Mouse (Mus musculus): ENCODE data around the gene Gstt3. TPM values are rescaled to one million over a fixed set of nuclear protein-coding genes. Genes with fewer than 3 reads are reported as not detected.

The Gstt3 gene
- polyA plus RNA-seq, 1 experiment from 2014 or later, result 34.2 TPM

DNA sequence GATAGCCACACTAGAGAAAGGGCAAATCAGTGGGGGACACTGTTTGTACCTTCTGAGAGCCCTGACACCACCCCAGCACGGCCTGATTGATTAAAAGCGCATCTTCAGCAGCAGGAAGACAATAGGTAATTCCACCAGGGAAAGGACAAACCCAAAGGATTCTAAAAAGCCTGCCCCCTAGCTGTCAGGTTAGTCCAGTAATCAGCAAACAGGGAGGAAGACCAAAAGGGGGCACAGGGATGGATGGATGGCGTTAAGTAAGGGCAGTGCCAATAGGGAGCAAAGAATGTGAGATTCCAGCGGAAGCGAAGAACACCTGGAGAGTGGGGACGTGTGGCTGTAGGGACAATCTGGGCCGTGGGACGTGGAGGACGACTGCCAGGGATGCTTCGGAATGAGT is 37.4 kb upstream of the Gstt3 start:
- Histone ChIP-seq H3K4me2 (ENCODE audit: low read depth, low read length) (no peak overlapping the region), H3K9me3 (ENCODE audit: control insufficient read depth, low read length) (no peaks in the 10 kb centered on the region), H3K27me3 (ENCODE audit: control insufficient read depth, insufficient read depth, low read depth, low read length) (no peaks in the 10 kb centered on the region), H3K27ac (ENCODE audit: low read length) (no peak overlapping the region), H3K9ac (ENCODE audit: low read length) (no peak overlapping the region), H3K36me3 (ENCODE audit: control insufficient read depth, insufficient read depth, low read length) (no peaks in the 10 kb centered on the region), H3K4me3 (ENCODE audit: low read length) (no peak overlapping the region), H3K4me1 (replicated peaks; ENCODE audit: control insufficient read depth, insufficient read depth, low read length) (no peaks in the 10 kb centered on the region)
- no peak for ATAC-seq (ENCODE audit: low read depth)
- 54% methylated on average over 10 of the region's 10 CpGs for WGBS

DNA sequence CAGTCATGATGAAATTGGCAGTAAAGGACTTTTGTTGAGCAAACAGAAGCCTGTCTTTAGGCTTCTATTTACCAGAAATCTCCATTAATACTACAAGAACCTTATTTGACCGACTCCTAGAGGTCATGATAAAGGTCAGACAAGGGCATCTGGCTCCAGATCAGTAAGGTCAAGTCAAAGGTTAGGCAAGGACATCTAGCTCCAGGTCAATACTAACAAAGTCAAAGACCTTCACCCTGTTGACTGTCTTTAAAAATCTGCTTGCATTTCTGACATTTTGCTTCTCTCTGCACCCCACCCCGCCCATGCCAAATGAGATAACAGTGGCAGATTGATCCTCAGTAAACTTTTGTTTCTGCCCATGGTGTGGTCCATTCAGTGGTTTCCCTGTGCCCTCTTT is 23.0 kb upstream of the Gstt3 start:
- H3K4me1 ChIP-seq (replicated peaks; ENCODE audit: control insufficient read depth, insufficient read depth, low read length), result no peaks in the 10 kb centered on the region
- H3K9me3 ChIP-seq (ENCODE audit: control insufficient read depth, low read length), result no peaks in the 10 kb centered on the region
- WGBS, result 59% methylated on average over 2 of the region's 2 CpGs
- no peak overlapping the region for H3K9ac ChIP-seq (ENCODE audit: low read length)
- H3K27me3 ChIP-seq (ENCODE audit: control insufficient read depth, insufficient read depth, low read depth, low read length), result no peaks in the 10 kb centered on the region; the same call in 1 of the 2 replicates
- no peak overlapping the region for H3K4me2 ChIP-seq (ENCODE audit: low read depth, low read length)
- H3K36me3 ChIP-seq (ENCODE audit: control insufficient read depth, insufficient read depth, low read length), result no peaks in the 10 kb centered on the region
- ATAC-seq (ENCODE audit: low read depth), result no peak
- no peak overlapping the region for H3K4me3 ChIP-seq (ENCODE audit: low read length)
- no peak overlapping the region for H3K27ac ChIP-seq (ENCODE audit: low read length)

DNA sequence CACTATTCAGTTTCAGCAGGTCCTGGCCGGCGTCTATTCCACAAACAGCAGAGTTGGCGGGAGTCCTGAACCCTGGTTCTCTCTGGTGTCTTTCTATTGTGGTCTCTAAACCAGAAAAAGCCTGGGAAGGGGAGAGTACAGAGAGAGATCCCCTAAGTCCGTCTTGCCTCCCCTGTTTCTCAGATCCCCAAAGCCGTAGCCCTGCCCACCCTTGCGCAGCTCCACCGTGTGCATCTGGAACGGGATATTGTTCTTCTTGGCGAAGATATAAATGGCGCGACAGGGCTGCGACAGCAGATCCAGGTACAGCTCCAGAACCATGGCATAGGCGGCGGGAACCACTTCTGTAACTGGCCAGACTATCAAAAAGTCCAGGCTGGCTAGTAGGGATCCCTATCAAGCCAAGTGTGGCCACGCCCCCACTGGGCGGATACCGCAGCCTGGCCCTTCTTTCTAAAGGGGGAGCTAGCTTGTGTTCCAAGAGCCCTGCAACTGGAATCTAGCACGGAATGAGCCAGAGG is 17.0 kb upstream of the Gstt3 start, which contains the start of gene Gstt1:
Gene Gstt1, minus strand, starts transcription at position 409 of the 521 bp plus-strand sequence.
- WGBS, result 3% methylated on average over 18 of the region's 18 CpGs
- Histone ChIP-seq H3K27me3 (ENCODE audit: control insufficient read depth, insufficient read depth, low read depth, low read length) (no peaks in the 10 kb centered on the region; the same call in 1 of the 2 replicates), H3K4me2 (ENCODE audit: low read depth, low read length) (peak within 1 kb of the TSS; percentile 96), H3K9me3 (ENCODE audit: control insufficient read depth, low read length) (no peaks in the 10 kb centered on the region), H3K4me3 (ENCODE audit: low read length) (peak within 1 kb of the TSS; percentile 61), H3K4me1 (replicated peaks; ENCODE audit: control insufficient read depth, insufficient read depth, low read length) (peaks cover 22% of the 10 kb centered on the region), H3K36me3 (ENCODE audit: control insufficient read depth, insufficient read depth, low read length) (no peaks in the 10 kb centered on the region), H3K27ac (ENCODE audit: low read length) (peak within 1 kb of the TSS; percentile 49), H3K9ac (ENCODE audit: low read length) (peak within 1 kb of the TSS; percentile 71)
- peak; percentile 56 for ATAC-seq (ENCODE audit: low read depth)

DNA sequence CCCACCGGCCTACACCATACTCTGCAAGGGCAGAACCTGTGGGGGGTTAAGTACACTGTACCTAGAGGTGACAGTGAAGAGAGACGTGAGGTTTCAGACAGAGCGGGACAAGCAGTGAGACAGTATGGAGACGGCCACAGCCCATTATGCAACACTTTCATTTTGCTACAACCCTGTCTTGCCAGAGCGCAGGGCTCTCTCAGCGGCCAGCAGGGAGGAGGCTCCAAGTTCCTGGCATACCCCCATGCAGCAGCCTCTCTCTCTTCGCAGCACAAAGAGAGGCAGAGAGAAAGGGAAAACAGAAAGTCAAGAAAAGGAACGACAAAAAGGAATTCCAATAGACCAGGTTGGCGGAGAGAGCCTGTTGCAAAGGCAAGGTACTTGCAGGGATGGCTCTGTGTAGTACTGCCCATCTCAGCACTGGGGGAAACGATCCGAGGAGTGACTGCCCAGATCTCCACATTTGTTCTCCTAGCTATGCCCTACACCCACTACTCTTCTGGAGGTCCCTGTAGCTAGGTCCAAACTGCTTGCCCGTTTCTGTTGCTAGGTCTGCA is 16.5 kb upstream of the Gstt3 start:
- Histone ChIP-seq H3K4me2 (ENCODE audit: low read depth, low read length) (peak overlapping the region; percentile 96), H3K4me1 (replicated peaks; ENCODE audit: control insufficient read depth, insufficient read depth, low read length) (peaks cover 22% of the 10 kb centered on the region), H3K36me3 (ENCODE audit: control insufficient read depth, insufficient read depth, low read length) (no peaks in the 10 kb centered on the region), H3K27ac (ENCODE audit: low read length) (peak overlapping the region; percentile 49), H3K9ac (ENCODE audit: low read length) (peak overlapping the region; percentile 71), H3K4me3 (ENCODE audit: low read length) (peak overlapping the region; percentile 61), H3K9me3 (ENCODE audit: control insufficient read depth, low read length) (no peaks in the 10 kb centered on the region), H3K27me3 (ENCODE audit: control insufficient read depth, insufficient read depth, low read depth, low read length) (no peaks in the 10 kb centered on the region; the same call in 1 of the 2 replicates)
- WGBS, result 0% methylated on average over 12 of the region's 12 CpGs
- peak; percentile 70 for ATAC-seq (ENCODE audit: low read depth)

DNA sequence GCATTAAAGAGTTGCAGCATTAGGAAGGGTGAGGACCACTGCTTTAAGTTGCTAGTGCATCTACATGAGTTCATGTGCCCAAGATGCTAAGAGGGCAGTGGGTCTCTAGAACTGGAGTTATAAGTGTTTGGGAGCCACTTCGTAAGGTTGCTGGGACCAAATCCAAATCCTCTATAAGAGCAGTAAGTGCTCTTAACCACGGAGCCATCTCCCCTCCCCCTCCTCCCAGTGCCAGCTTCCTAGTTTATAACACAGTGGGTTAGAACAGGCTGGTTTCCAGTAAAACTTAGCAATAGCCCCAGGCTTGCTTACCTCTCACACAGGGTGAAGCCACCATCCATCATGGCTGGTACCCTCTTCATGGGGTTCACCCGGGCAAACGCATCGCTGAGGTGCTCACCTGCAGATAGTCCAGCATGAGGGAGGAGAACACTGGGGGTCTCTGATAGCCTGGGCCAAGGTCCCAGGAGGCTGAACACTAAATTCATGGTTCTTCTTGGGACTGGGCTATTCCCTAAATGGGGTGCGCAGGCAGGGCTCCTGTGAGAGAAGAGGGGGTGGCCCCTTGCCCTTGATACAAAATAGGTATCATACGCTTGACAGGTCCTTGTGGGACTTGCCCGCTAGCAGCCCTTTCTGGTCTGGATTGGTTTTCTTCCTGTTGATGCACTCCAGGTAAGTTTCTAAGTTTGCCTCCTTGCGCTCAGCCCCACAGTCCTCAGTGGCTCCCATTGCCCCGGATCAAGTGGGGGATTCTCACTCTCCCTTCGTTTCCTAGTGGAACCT is 15.7 kb upstream of the Gstt3 start:
- Histone ChIP-seq H3K9ac (ENCODE audit: low read length) (peak overlapping the region; percentile 71), H3K27me3 (ENCODE audit: control insufficient read depth, insufficient read depth, low read depth, low read length) (no peaks in the 10 kb centered on the region; the same call in 1 of the 2 replicates), H3K36me3 (ENCODE audit: control insufficient read depth, insufficient read depth, low read length) (no peaks in the 10 kb centered on the region), H3K4me1 (replicated peaks; ENCODE audit: control insufficient read depth, insufficient read depth, low read length) (peaks cover 22% of the 10 kb centered on the region), H3K4me2 (ENCODE audit: low read depth, low read length) (peak overlapping the region; percentile 96), H3K9me3 (ENCODE audit: control insufficient read depth, low read length) (no peaks in the 10 kb centered on the region), H3K4me3 (ENCODE audit: low read length) (peak overlapping the region; percentile 61), H3K27ac (ENCODE audit: low read length) (peak overlapping the region; percentile 1; the same call in 1 of the 2 replicates)
- peak; percentile 35 for ATAC-seq (ENCODE audit: low read depth)
- WGBS, result 35% methylated on average over 11 of the region's 11 CpGs

DNA sequence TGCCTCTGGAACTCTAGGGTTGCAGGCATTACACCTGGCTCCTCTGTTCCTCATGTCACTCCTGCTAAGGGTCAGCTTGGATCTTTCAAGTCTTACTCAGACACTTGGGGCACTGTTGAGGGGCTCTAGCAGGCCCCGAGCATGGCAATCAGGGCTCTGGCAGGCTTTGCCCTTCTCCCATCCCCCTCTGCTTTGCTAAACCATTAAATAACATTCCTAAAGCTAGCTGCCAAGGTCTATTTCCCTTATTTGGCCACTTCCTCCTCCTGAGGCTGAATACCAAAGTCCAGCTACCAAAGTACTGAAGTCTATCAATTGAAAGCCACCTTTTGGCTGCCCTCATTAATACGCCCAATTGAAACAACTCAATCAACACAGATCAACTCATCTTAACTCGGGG is 13.7 kb upstream of the Gstt3 start:
- no peaks in the 10 kb centered on the region for H3K36me3 ChIP-seq (ENCODE audit: control insufficient read depth, insufficient read depth, low read length)
- H3K4me3 ChIP-seq (ENCODE audit: low read length), result no peak overlapping the region

DNA sequence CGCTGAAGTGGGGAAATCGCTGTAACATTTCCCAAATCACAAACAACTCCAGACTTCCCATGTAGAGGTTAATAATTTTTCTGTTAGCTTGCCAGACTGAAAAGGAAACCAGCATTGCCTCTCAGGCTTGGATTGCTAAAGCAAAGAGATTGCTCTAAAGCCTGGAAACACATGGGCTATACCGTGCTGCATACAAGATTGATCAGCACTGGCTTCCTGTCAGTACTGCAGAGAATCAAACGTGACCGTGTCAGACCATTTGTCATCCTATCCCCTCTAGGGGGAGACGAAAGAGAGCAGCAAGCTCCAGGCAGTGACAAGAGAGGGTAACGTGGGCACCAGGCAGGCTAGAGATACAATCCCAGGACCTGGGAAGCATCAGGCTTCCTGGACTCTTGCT is 9.6 kb upstream of the Gstt3 start:
- peak overlapping the region; percentile 60; the same call in 1 of the 2 replicates for H3K27ac ChIP-seq (ENCODE audit: low read length)
- H3K27me3 ChIP-seq (ENCODE audit: control insufficient read depth, insufficient read depth, low read depth, low read length), result no peaks in the 10 kb centered on the region
- no peak overlapping the region for H3K4me3 ChIP-seq (ENCODE audit: low read length)
- no peaks in the 10 kb centered on the region for H3K36me3 ChIP-seq (ENCODE audit: control insufficient read depth, insufficient read depth, low read length)
- peaks cover 16% of the 10 kb centered on the region for H3K4me1 ChIP-seq (replicated peaks; ENCODE audit: control insufficient read depth, insufficient read depth, low read length)
- ATAC-seq (ENCODE audit: low read depth), result peak; percentile 60
- H3K4me2 ChIP-seq (ENCODE audit: low read depth, low read length), result 0 out of 2 replicates have a peak overlapping the region, but pooled peaks have one; percentile 18
- peak overlapping the region; percentile 33; the same call in 1 of the 2 replicates for H3K9ac ChIP-seq (ENCODE audit: low read length)
- no peaks in the 10 kb centered on the region for H3K9me3 ChIP-seq (ENCODE audit: control insufficient read depth, low read length)
- 10% methylated on average over 7 of the region's 7 CpGs for WGBS

More for the DNA sequence above, 13.7 kb upstream of the Gstt3 start:
- Histone ChIP-seq H3K4me2 (ENCODE audit: low read depth, low read length) (no peak overlapping the region), H3K27ac (ENCODE audit: low read length) (no peak overlapping the region), H3K9me3 (ENCODE audit: control insufficient read depth, low read length) (no peaks in the 10 kb centered on the region), H3K9ac (ENCODE audit: low read length) (peak overlapping the region; percentile 12; the same call in 1 of the 2 replicates), H3K27me3 (ENCODE audit: control insufficient read depth, insufficient read depth, low read depth, low read length) (no peaks in the 10 kb centered on the region), H3K4me1 (replicated peaks; ENCODE audit: control insufficient read depth, insufficient read depth, low read length) (peaks cover 26% of the 10 kb centered on the region)
- peak; percentile 24; the same call in 1 of the 2 replicates for ATAC-seq (ENCODE audit: low read depth)
- WGBS, result 35% methylated on average over 3 of the region's 3 CpGs

DNA sequence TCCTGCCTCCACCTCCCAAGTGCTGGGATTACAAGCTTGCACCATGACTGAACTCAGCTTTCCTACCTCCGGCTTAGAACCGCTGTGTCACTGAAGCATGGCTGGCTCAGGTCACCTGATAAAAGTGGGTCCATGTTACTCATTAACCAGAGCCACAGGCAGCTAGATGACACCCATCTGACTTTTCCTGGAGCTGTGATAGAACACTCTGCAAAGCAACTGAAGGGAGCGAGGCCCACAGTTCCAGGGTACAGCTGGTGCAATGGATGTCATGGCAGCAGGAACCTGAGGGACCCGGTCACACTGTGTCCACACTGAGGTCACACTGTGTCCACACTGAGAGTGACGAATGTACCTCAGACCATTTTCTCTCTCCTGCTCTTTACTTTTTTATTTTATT is 8.6 kb upstream of the Gstt3 start:
- H3K4me2 ChIP-seq (ENCODE audit: low read depth, low read length), result no peak overlapping the region
- H3K27me3 ChIP-seq (ENCODE audit: control insufficient read depth, insufficient read depth, low read depth, low read length), result no peaks in the 10 kb centered on the region
- no peak overlapping the region for H3K27ac ChIP-seq (ENCODE audit: low read length)
- H3K4me3 ChIP-seq (ENCODE audit: low read length), result no peak overlapping the region
- no peak overlapping the region for H3K9ac ChIP-seq (ENCODE audit: low read length)
- no peaks in the 10 kb centered on the region for H3K36me3 ChIP-seq (ENCODE audit: control insufficient read depth, insufficient read depth, low read length)
- peaks cover 9% of the 10 kb centered on the region for H3K4me1 ChIP-seq (replicated peaks; ENCODE audit: control insufficient read depth, insufficient read depth, low read length)
- no peaks in the 10 kb centered on the region for H3K9me3 ChIP-seq (ENCODE audit: control insufficient read depth, low read length)
- WGBS, result 62% methylated on average over 5 of the region's 5 CpGs
- ATAC-seq (ENCODE audit: low read depth), result no peak

DNA sequence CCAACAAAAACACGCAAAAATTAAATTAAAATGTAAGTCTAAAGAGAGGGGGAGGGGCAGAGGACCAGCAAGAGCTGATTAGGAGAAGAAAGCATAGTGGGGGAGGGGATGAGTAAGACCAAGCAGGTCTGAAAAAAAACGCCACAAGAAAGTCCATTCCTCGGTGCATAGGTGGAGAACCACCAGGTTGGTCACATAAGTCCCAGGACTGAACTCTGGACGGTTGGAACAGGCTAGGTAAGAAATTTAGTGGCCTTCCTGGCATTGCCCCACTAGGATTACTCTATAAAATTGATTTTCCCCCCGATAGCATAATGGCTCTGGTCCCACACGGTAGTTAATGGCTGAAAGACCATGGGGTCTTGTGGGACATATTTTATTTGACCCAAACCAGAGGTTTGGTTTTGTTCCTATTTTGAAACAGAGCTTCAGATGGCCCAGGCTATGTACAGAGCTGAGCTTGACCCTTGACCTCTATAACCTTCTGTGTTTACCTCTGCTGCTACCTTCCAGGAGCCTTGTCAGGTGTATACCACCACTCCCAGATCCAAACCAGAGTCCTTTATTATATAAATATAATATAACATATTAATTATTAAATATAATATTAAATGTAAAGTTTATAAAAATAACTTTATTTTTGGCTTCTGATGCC is 8.0 kb upstream of the Gstt3 start:
- Histone ChIP-seq H3K27me3 (ENCODE audit: control insufficient read depth, insufficient read depth, low read depth, low read length) (no peaks in the 10 kb centered on the region), H3K27ac (ENCODE audit: low read length) (no peak overlapping the region), H3K4me1 (replicated peaks; ENCODE audit: control insufficient read depth, insufficient read depth, low read length) (peaks cover 4% of the 10 kb centered on the region; the same call in 1 of the 2 replicates), H3K36me3 (ENCODE audit: control insufficient read depth, insufficient read depth, low read length) (no peaks in the 10 kb centered on the region), H3K4me3 (ENCODE audit: low read length) (no peak overlapping the region), H3K9me3 (ENCODE audit: control insufficient read depth, low read length) (no peaks in the 10 kb centered on the region), H3K9ac (ENCODE audit: low read length) (no peak overlapping the region), H3K4me2 (ENCODE audit: low read depth, low read length) (no peak overlapping the region)
- no peak for ATAC-seq (ENCODE audit: low read depth)
- WGBS, result 77% methylated on average over 6 of the region's 6 CpGs
